Mouse (Mus musculus) ES-E14 (cell line): ENCODE results near the gene Hnf4a. TPM values are rescaled to one million over a fixed set of nuclear protein-coding genes. Genes with fewer than 3 reads are reported as not detected.

Source experiments
- DNase-seq: peaks from one replicate; pipeline ENCODE4 v3.0.0-alpha.2; 2013; ENCODE audit warnings: low read depth, low spot score
- H3K27ac ChIP-seq: 2 replicates; pipeline ENCODE4 v1.5.1; 2012; ENCODE audit warnings: low read depth, mild to moderate bottlenecking, low read length, moderate library complexity, mixed read lengths; ENCODE audit not compliant: poor library complexity, insufficient read depth, severe bottlenecking
- H3K36me3 ChIP-seq: 2 replicates; pipeline ENCODE4 v1.6.1; 2012; ENCODE audit warnings: mild to moderate bottlenecking, low read length, moderate library complexity, mixed read lengths; ENCODE audit not compliant: control insufficient read depth, poor library complexity, insufficient read depth, severe bottlenecking
- H3K4me1 ChIP-seq, 2 experiments: fragments of 150-350 bp in 1 of 2; sonication (generic) in 1 of 2; 2 replicates each; pipeline ENCODE4 v1.6.1; 2012; ENCODE audit warnings: low read length in 2 of 2, mild to moderate bottlenecking in 1 of 2, mixed read lengths in 1 of 2; ENCODE audit not compliant: control insufficient read depth in 2 of 2, insufficient read depth in 2 of 2, poor library complexity in 1 of 2
- H3K4me3 ChIP-seq, 2 experiments: fragments of 150-350 bp in 1 of 2; sonication (generic) in 1 of 2; 2 replicates each; pipeline ENCODE4 v1.5.1; 2012; ENCODE audit warnings: low read length in 2 of 2, low read depth in 1 of 2, mild to moderate bottlenecking in 1 of 2, mixed read lengths in 1 of 2; ENCODE audit not compliant: insufficient read depth in 1 of 2, poor library complexity in 1 of 2, severe bottlenecking in 1 of 2
- H3K9ac ChIP-seq: 2 replicates; pipeline ENCODE4 v1.6.1; 2012; ENCODE audit warnings: low read depth, mild to moderate bottlenecking, low read length, mixed read lengths; ENCODE audit not compliant: poor library complexity, insufficient read depth, severe bottlenecking
- H3K9me3 ChIP-seq: fragments of 150-350 bp; sonication (generic); 2 replicates; pipeline ENCODE4 v1.6.1; 2012; ENCODE audit warnings: low read depth, mild to moderate bottlenecking, low read length; ENCODE audit not compliant: control insufficient read depth, insufficient read depth
- CHD2 ChIP-seq: IDR thresholded peaks from 2 replicates; pipeline ENCODE4 v1.6.1; 2014; ENCODE audit warnings: mild to moderate bottlenecking, low read depth, low read length, inconsistent platforms
- HCFC1 ChIP-seq: IDR thresholded peaks from 2 replicates; pipeline ENCODE4 v1.6.1; 2012; ENCODE audit warnings: low read length, inconsistent platforms, borderline replicate concordance; ENCODE audit not compliant: insufficient read depth
- MAFK ChIP-seq: IDR thresholded peaks from 2 replicates; pipeline ENCODE4 v1.6.1; 2014; ENCODE audit warnings: mild to moderate bottlenecking, low read depth, low read length, inconsistent platforms; ENCODE audit not compliant: insufficient read depth
- ZC3H11A ChIP-seq: IDR thresholded peaks from 2 replicates; pipeline ENCODE4 v1.6.1; 2012; ENCODE audit warnings: low read depth, mild to moderate bottlenecking, inconsistent platforms, low read length, borderline replicate concordance
- ZNF384 ChIP-seq: IDR thresholded peaks from 2 replicates; pipeline ENCODE4 v1.6.1; 2012; ENCODE audit warnings: low read depth, low read length, inconsistent platforms
- in situ Hi-C, 2 experiments: fragments of 600-800 bp; cut with MboI; formaldehyde crosslinking; loops; one replicate each; pipeline ENCODE4 v1.15.1; 2025; ENCODE audit warnings: low sequenced_read_pairs in 2 of 2, inconsistent platforms in 1 of 2; ENCODE audit not compliant: unreplicated experiment in 2 of 2
- total RNA-seq: library from RNA; depleted of rRNA; stranded (reverse); fragments of 300-350 nt; gene quantifications from 2 replicates; pipeline ENCODE4 v1.2.3, GENCODE M21; 2012

Gene Hnf4a
- total RNA-seq, 1 experiment: 1.1 TPM

- no peak overlapping the region for H3K27ac ChIP-seq
- peaks cover 0 to 3% of the 10 kb centered on the region in 2 experiments; a peak in 1 of 4 replicates for H3K4me1 ChIP-seq
- no peaks in the 10 kb centered on the region for H3K36me3 ChIP-seq
- H3K9ac ChIP-seq: no peak overlapping the region
- DNase-seq: no peak
- TF ChIP-seq MAFK (no peak), HCFC1 (no peak), ZNF384 (no peak), ZC3H11A (no peak), CHD2 (no peak)
- H3K9me3 ChIP-seq: no peaks in the 10 kb centered on the region
- in situ Hi-C loops: no loop called here
- no peak overlapping the region for H3K4me3 ChIP-seq
Measured at GRCm38 (mm10) chr2:163590211-163590610, 83.6 kb downstream of the Hnf4a start.

- in situ Hi-C loops: no loop called here
- H3K27ac ChIP-seq: no peak overlapping the region
- DNase-seq: no peak
Measured at GRCm38 (mm10) chr2:163590996-163591395, 84.4 kb downstream of the Hnf4a start.

GRCm38 (mm10) chr2:163592084-163592483 lies 85.5 kb downstream of the Hnf4a start:
- Histone ChIP-seq H3K9me3 (no peaks in the 10 kb centered on the region), H3K4me1 (peaks cover 0 to 3% of the 10 kb centered on the region in 2 experiments; a peak in 1 of 4 replicates), H3K9ac (no peak overlapping the region), H3K36me3 (no peaks in the 10 kb centered on the region), H3K27ac (no peak overlapping the region), H3K4me3 (no peak overlapping the region)
- TF ChIP-seq CHD2 (no peak), ZC3H11A (no peak), ZNF384 (no peak), HCFC1 (no peak), MAFK (no peak)
- in situ Hi-C loops: no loop called here
- peak; percentile 39 for DNase-seq

More at GRCm38 (mm10) chr2:163590996-163591395, 84.4 kb downstream of the Hnf4a start:
- Histone ChIP-seq H3K9me3 (no peaks in the 10 kb centered on the region), H3K4me1 (peaks cover 0 to 3% of the 10 kb centered on the region in 2 experiments; a peak in 1 of 4 replicates), H3K36me3 (no peaks in the 10 kb centered on the region), H3K9ac (no peak overlapping the region), H3K4me3 (no peak overlapping the region)
- no peak for TF ChIP-seq HCFC1
- TF ChIP-seq ZC3H11A: no peak
- no peak for TF ChIP-seq MAFK
- no peak for TF ChIP-seq ZNF384
- no peak for TF ChIP-seq CHD2

- H3K9ac ChIP-seq: 0 out of 2 replicates have a peak overlapping the region, but pooled peaks have one; percentile 5
- TF ChIP-seq ZC3H11A (no peak), MAFK (no peak)
Measured at GRCm38 (mm10) chr2:163593636-163594282, 87.2 kb downstream of the Hnf4a start.

GRCm38 (mm10) chr2:163595119-163595518 lies 88.5 kb downstream of the Hnf4a start:
- DNase-seq: no peak
- Histone ChIP-seq H3K9ac (no peak overlapping the region), H3K4me1 (peaks cover 0 to 3% of the 10 kb centered on the region in 2 experiments; a peak in 1 of 4 replicates), H3K36me3 (no peaks in the 10 kb centered on the region), H3K9me3 (no peaks in the 10 kb centered on the region), H3K4me3 (no peak overlapping the region), H3K27ac (no peak overlapping the region)
- no peak for TF ChIP-seq MAFK
- no peak for TF ChIP-seq ZC3H11A
- no peak for TF ChIP-seq ZNF384
- TF ChIP-seq HCFC1: no peak
- no peak for TF ChIP-seq CHD2
- in situ Hi-C loops: no loop called here

More at GRCm38 (mm10) chr2:163593636-163594282, 87.2 kb downstream of the Hnf4a start:
- no peak for DNase-seq
- Histone ChIP-seq H3K9me3 (no peaks in the 10 kb centered on the region), H3K27ac (no peak overlapping the region), H3K4me3 (no peak overlapping the region), H3K36me3 (no peaks in the 10 kb centered on the region), H3K4me1 (peaks cover 0 to 3% of the 10 kb centered on the region in 2 experiments; a peak in 1 of 4 replicates)
- in situ Hi-C loops: no loop called here
